Mouse (Mus musculus): ENCODE measurements around the gene Ndst2. TPM values are rescaled to one million over a fixed set of nuclear protein-coding genes. Genes with fewer than 3 reads are reported as not detected.

Ndst2 gene
- polyA plus RNA-seq, 1 experiment from 2014 or later, result 28.1 TPM

Small RNA genes lying within 50 kb of the gene (microRNA-seq; reads per million reads assigned to microRNA genes)
- 1.6 reads per million for gene Mir6946

Other genes with a start within 250 kb of the Ndst2 start
- gene Mss51, start 237.7 kb downstream of the Ndst2 start, polyA plus RNA-seq (2014; fragmentation: Nextera tagmentation; extraction: Ambion mirVana), result 1.3 and 1.8 TPM in 2 replicates
- gene Ppp3cb, start 188.0 kb downstream of the Ndst2 start, polyA plus RNA-seq (2014; fragmentation: Nextera tagmentation; extraction: Ambion mirVana), result 64.6 and 67.3 TPM in 2 replicates
- 8.4 and 9.8 TPM in 2 replicates for gene Usp54, start 93.5 kb downstream of the Ndst2 start, polyA plus RNA-seq (2014; fragmentation: Nextera tagmentation; extraction: Ambion mirVana)
- 0.29 TPM in 1 of 2 replicates, not detected in the other for gene Myoz1, start 78.0 kb downstream of the Ndst2 start, polyA plus RNA-seq (2014; fragmentation: Nextera tagmentation; extraction: Ambion mirVana)
- gene Synpo2l, start 66.2 kb downstream of the Ndst2 start, polyA plus RNA-seq (2014; fragmentation: Nextera tagmentation; extraction: Ambion mirVana), result 0.17 and 0.29 TPM in 2 replicates
- gene Sec24c, start 60.3 kb downstream of the Ndst2 start, polyA plus RNA-seq (2014; fragmentation: Nextera tagmentation; extraction: Ambion mirVana), result 86.9 and 88.1 TPM in 2 replicates
- gene Fut11, start 39.6 kb downstream of the Ndst2 start, polyA plus RNA-seq (2014; fragmentation: Nextera tagmentation; extraction: Ambion mirVana), result 20.5 and 20.7 TPM in 2 replicates
- gene Chchd1, start 31.6 kb downstream of the Ndst2 start, polyA plus RNA-seq (2014; fragmentation: Nextera tagmentation; extraction: Ambion mirVana), result 211 and 224 TPM in 2 replicates
- gene Zswim8, start 27.0 kb downstream of the Ndst2 start, polyA plus RNA-seq (2014; fragmentation: Nextera tagmentation; extraction: Ambion mirVana), result 35.9 and 38.6 TPM in 2 replicates
- 46.6 and 53.6 TPM in 2 replicates for gene Camk2g, start 59.5 kb upstream of the Ndst2 start, polyA plus RNA-seq (2014; fragmentation: Nextera tagmentation; extraction: Ambion mirVana)
- 0.64 and 1.3 TPM in 2 replicates for gene Plau, start 102.1 kb upstream of the Ndst2 start, polyA plus RNA-seq (2014; fragmentation: Nextera tagmentation; extraction: Ambion mirVana)
- 94.8 and 106 TPM in 2 replicates for gene Vcl, start 194.8 kb upstream of the Ndst2 start, polyA plus RNA-seq (2014; fragmentation: Nextera tagmentation; extraction: Ambion mirVana)